In the genomic region with DNA sequence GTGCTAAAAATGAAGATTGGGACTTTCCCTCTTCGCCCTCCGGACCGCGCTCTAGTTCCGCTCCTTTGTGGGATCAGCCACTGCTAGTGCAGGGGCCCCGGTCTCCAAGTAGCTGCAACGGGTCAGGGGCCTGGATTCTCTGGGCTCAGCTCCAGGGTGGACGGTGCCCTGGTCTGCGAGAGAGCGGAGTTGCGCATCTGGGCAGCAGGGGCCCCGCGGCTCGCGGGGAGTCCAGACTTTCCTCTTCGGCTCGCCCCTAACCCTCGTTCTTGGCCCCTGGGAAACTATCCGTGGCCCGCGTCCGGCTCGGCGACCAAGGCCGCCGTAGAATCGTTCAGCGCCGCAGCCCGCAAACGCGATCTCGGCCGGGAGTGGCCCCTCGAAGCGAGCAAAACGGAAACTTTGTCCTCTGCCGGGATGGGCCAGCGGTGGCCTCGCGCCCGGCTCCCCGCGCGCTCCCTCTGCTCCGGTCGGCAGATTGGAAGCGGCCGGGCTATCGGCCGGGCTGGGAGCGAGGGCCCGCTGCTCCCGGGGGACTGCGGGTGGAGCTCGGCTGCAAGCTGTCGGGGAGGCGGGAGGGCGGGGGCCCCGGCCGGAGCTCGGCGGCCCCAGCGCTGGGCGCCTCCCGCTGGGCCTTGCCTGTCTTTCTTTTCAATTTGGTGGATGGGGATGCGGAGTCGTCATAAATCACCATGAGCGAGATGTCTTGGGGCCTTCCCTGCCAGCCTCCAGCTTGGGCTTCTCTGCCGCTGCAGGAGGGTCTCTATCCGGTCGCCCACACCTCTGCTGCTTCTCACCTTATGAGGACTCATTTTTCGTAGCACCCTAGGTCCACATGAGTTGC, we compare ENCODE assay signal across 8 mouse cellular contexts. TPM values are rescaled to one million over a fixed set of nuclear protein-coding genes. Genes with fewer than 3 reads are reported as not detected.
DNase-seq lines count a peak whose midpoint lies in the region; ATAC-seq and TF ChIP-seq lines count a peak whose summit lies in the region.
"Had no signal": no experiment of that assay in that cellular context is flagged by ENCODE, and none has a peak within 500 bp of the region (broad histone marks: within the 10 kb centered on the region; RNA-seq: fewer than 3 reads in every experiment).

No protein-coding gene starts in this region.

- peak overlapping the region; percentile 40 for H3K4me2 ChIP-seq in forebrain, embryonic 12.5 days
- no peak overlapping the region for H3K4me2 ChIP-seq in limb, embryonic 11.5 days (ENCODE audit: low read depth, severe bottlenecking)
- 0 out of 2 replicates have a peak overlapping the region, but pooled peaks have one; percentile 10 for H3K4me2 ChIP-seq in stomach, embryonic 14.5 days (replicated peaks; ENCODE audit: low read depth, low read length)

- H3K4me1 ChIP-seq in testis, adult 2 months (ENCODE audit: control insufficient read depth, insufficient read depth, low read length), result peaks cover 21% of the 10 kb centered on the region
- peaks cover 16% of the 10 kb centered on the region for H3K4me1 ChIP-seq in forebrain, embryonic 12.5 days
- H3K4me1 ChIP-seq in limb, embryonic 11.5 days (ENCODE audit: control insufficient read depth, insufficient read depth, low read length), result peaks cover 3% of the 10 kb centered on the region; the same call in 1 of the 2 replicates
- H3K4me1 ChIP-seq in stomach, embryonic 14.5 days (ENCODE audit: control insufficient read depth, insufficient read depth, low read length), result no peaks in the 10 kb centered on the region

- H3K9me3 ChIP-seq in forebrain, embryonic 12.5 days, result no peaks in the 10 kb centered on the region
- no peaks in the 10 kb centered on the region for H3K9me3 ChIP-seq in limb, embryonic 11.5 days (ENCODE audit: control insufficient read depth, low read length)
- H3K9me3 ChIP-seq in stomach, embryonic 14.5 days (ENCODE audit: control insufficient read depth, low read depth, low read length), result no peaks in the 10 kb centered on the region

- peak; percentile 37; the same call in 1 of the 2 replicates for ATAC-seq in forebrain, embryonic 12.5 days (ENCODE audit: low FRiP score)
- no peak for ATAC-seq in limb, embryonic 11.5 days (ENCODE audit: insufficient number of reproducible peaks, low FRiP score, low TSS enrichment, low read depth)
- ATAC-seq in stomach, embryonic 14.5 days (ENCODE audit: insufficient number of reproducible peaks, insufficient read depth, low FRiP score, low read depth), result no peak
- no peak for ATAC-seq in granulocyte monocyte progenitor cell, adult 5-6 weeks (replicated peaks; ENCODE audit: poor library complexity, severe bottlenecking)

- no peak overlapping the region for H3K27ac ChIP-seq in testis, adult 2 months (ENCODE audit: control insufficient read depth, insufficient read depth, low read depth, low read length)
- no peak overlapping the region for H3K27ac ChIP-seq in forebrain, embryonic 12.5 days
- no peak overlapping the region for H3K27ac ChIP-seq in limb, embryonic 11.5 days (replicated peaks; ENCODE audit: low read depth, low read length)
- H3K27ac ChIP-seq in stomach, embryonic 14.5 days (ENCODE audit: low read length), result no peak overlapping the region
- H3K27ac ChIP-seq: macrophage had no signal

- H3K4me3 ChIP-seq in testis, adult 2 months (ENCODE audit: control insufficient read depth, low read depth, low read length), result peak overlapping the region; percentile 62
- peak overlapping the region; percentile 19 for H3K4me3 ChIP-seq in forebrain, embryonic 12.5 days (replicated peaks)
- no peak overlapping the region for H3K4me3 ChIP-seq in limb, embryonic 11.5 days (ENCODE audit: low read depth, low read length)
- 0 out of 2 replicates have a peak overlapping the region, but pooled peaks have one; percentile 5 for H3K4me3 ChIP-seq in stomach, embryonic 14.5 days (ENCODE audit: low read depth, low read length)

- under 1% methylated on average over 70 of the region's 73 CpGs for WGBS in forebrain, embryonic 12.5 days
- under 1% methylated on average over 73 of the region's 73 CpGs for WGBS in limb, embryonic 11.5 days
- WGBS in stomach, embryonic 14.5 days, result 1% methylated on average over 73 of the region's 73 CpGs

- no peak for TF ChIP-seq POLR2A in testis, adult 2 months (IDR thresholded peaks at IDR 0.05; ENCODE audit: control insufficient read depth, low read depth, low read length)

- TF ChIP-seq CTCF in testis, adult 2 months (IDR thresholded peaks at IDR 0.05; ENCODE audit: control insufficient read depth, insufficient read depth, insufficient replicate concordance, low read depth, low read length), result no peak

- no peaks in the 10 kb centered on the region for H3K36me3 ChIP-seq in testis, adult 2 months (ENCODE audit: control insufficient read depth, insufficient read depth, low read length)
- H3K36me3 ChIP-seq in forebrain, embryonic 12.5 days (replicated peaks), result no peaks in the 10 kb centered on the region
- no peaks in the 10 kb centered on the region for H3K36me3 ChIP-seq in limb, embryonic 11.5 days (ENCODE audit: control insufficient read depth, insufficient read depth, low read length)
- no peaks in the 10 kb centered on the region for H3K36me3 ChIP-seq in stomach, embryonic 14.5 days (ENCODE audit: control insufficient read depth, insufficient read depth, low read length)

- H3K27me3 ChIP-seq in testis, adult 2 months (ENCODE audit: control insufficient read depth, insufficient read depth, low read length), result peaks cover 8% of the 10 kb centered on the region; the same call in 1 of the 2 replicates
- H3K27me3 ChIP-seq in forebrain, embryonic 12.5 days, result peaks cover 98% of the 10 kb centered on the region
- peaks cover 92% of the 10 kb centered on the region for H3K27me3 ChIP-seq in limb, embryonic 11.5 days (ENCODE audit: control insufficient read depth, insufficient read depth, low read length)
- H3K27me3 ChIP-seq in stomach, embryonic 14.5 days (ENCODE audit: control insufficient read depth, insufficient read depth, low read length), result peaks cover 65% of the 10 kb centered on the region

- no peak for DNase-seq in testis, postnatal 14 days (ENCODE audit: low spot score)
- DNase-seq in limb, embryonic 11.5 days (ENCODE audit: low spot score), result peak; percentile 52
- DNase-seq in frontal cortex, postnatal 36 days (ENCODE audit: low spot score in 2 of 2), result no peak

- peak overlapping the region; percentile 29; the same call in 1 of the 2 replicates for H3K9ac ChIP-seq in forebrain, embryonic 12.5 days
- no peak overlapping the region for H3K9ac ChIP-seq in limb, embryonic 11.5 days (ENCODE audit: low read length)
- no peak overlapping the region for H3K9ac ChIP-seq in stomach, embryonic 14.5 days (replicated peaks; ENCODE audit: low read depth, low read length)

RNA-seq across cellular contexts. Expression of gene Barhl1, which starts 1.3 kb away (rescaled TPM):
- 0.35 and 0.43 TPM in 2 replicates for polyA plus RNA-seq in testis, adult 2 months (2012; rRNA removed)
- 4.4 and 5.7 TPM in 2 replicates for polyA plus RNA-seq in forebrain, embryonic 12.5 days (2016; fragmentation: Nextera tagmentation; extraction: Ambion mirVana)
- polyA plus RNA-seq in limb, embryonic 11.5 days (2014; fragmentation: Nextera tagmentation; extraction: Ambion mirVana), result not detected in 2 replicates
- polyA plus RNA-seq in stomach, embryonic 14.5 days (2014; fragmentation: Nextera tagmentation; extraction: Ambion mirVana), result 0.12 TPM in 1 of 2 replicates, not detected in the other
- total RNA-seq in granulocyte monocyte progenitor cell, adult 5-6 weeks (2014; fragmentation: Nextera tagmentation), result not detected in 2 replicates
- total RNA-seq in granulocyte monocyte progenitor cell, adult 5-6 weeks (2017), result not detected in 2 replicates
- polyA plus RNA-seq: macrophage had no signal
